8 mouse cellular contexts compared by ENCODE assay signal in the genomic region with DNA sequence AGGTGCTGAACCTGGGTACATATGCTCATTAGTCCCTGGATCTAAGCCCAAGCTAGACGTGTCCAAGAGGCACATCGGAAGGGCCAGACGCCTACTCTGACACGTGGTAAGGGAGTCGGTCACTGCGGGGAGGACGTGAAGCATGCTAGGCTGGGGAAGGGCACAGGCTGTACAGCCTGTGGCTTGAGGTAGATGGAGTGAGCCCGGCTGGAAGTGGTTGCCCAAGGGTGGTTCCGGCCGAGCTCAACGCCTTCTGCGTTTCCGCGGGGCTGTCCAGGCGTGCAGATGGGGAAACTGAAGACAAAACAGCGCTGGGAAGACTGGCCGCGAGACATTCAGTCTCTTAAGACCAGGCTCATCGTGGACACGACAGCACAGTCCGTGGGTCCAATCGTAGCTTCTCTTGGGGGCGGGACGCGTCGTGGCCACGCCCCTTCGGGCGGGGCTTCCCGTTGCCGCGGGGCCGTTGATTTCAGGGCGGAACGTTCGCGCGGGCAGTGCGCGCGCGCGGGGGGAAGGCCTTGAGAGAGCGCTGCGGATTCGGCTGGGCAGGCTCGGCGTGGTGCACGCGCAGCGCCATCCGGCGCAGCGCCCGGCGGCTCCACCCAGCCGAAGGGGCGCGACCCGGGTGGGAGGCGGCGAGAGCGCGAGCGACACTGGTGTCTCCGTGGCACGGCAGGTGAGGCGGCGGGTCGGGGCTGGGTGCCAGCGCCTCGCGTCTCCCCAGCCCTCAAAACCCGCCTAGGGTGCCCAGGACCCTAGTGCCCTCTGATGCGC. TPM values are rescaled to one million over a fixed set of nuclear protein-coding genes. Genes with fewer than 3 reads are reported as not detected.
DNase-seq lines count a peak whose midpoint lies in the region; ATAC-seq lines count a peak whose summit lies in the region.

No protein-coding gene starts in this region.

- peak overlapping the region; percentile 92 for H3K4me2 ChIP-seq in embryonic facial prominence, embryonic 14.5 days (ENCODE audit: low read depth, low read length)
- peak overlapping the region; percentile 82 for H3K4me2 ChIP-seq in kidney, embryonic 14.5 days (replicated peaks; ENCODE audit: low read depth, low read length)
- H3K4me2 ChIP-seq in limb, embryonic 15.5 days, result peak overlapping the region; percentile 92

- ATAC-seq in embryonic facial prominence, embryonic 14.5 days (ENCODE audit: low read depth), result peak; percentile 95
- peak; percentile 97 for ATAC-seq in kidney, embryonic 14.5 days (ENCODE audit: low FRiP score, low TSS enrichment)
- ATAC-seq in limb, embryonic 15.5 days (ENCODE audit: insufficient number of reproducible peaks, low FRiP score, low TSS enrichment, low read depth), result peak; percentile 90

- H3K9me3 ChIP-seq in embryonic facial prominence, embryonic 14.5 days (ENCODE audit: control insufficient read depth, low read length), result no peaks in the 10 kb centered on the region
- no peaks in the 10 kb centered on the region for H3K9me3 ChIP-seq in kidney, embryonic 14.5 days (ENCODE audit: control insufficient read depth, low read length)
- H3K9me3 ChIP-seq in limb, embryonic 15.5 days, result no peaks in the 10 kb centered on the region

- H3K4me1 ChIP-seq in embryonic facial prominence, embryonic 14.5 days (ENCODE audit: control insufficient read depth, insufficient read depth, low read length), result peaks cover 15% of the 10 kb centered on the region; the same call in 1 of the 2 replicates
- H3K4me1 ChIP-seq in kidney, embryonic 14.5 days (ENCODE audit: control insufficient read depth, insufficient read depth, low read length), result peaks cover 6% of the 10 kb centered on the region; the same call in 1 of the 2 replicates
- H3K4me1 ChIP-seq in limb, embryonic 15.5 days, result peaks cover 39% of the 10 kb centered on the region

- H3K36me3 ChIP-seq in embryonic facial prominence, embryonic 14.5 days (ENCODE audit: control insufficient read depth, insufficient read depth, low read length), result no peaks in the 10 kb centered on the region
- no peaks in the 10 kb centered on the region for H3K36me3 ChIP-seq in kidney, embryonic 14.5 days (ENCODE audit: control insufficient read depth, insufficient read depth, low read length)
- H3K36me3 ChIP-seq in limb, embryonic 15.5 days, result no peaks in the 10 kb centered on the region

- WGBS in embryonic facial prominence, embryonic 14.5 days, result 0% methylated on average over 36 of the region's 75 CpGs
- WGBS in kidney, embryonic 14.5 days, result under 1% methylated on average over 70 of the region's 75 CpGs
- under 1% methylated on average over 57 of the region's 75 CpGs for WGBS in limb, embryonic 15.5 days

- DNase-seq in 3T3-L1 (ENCODE audit: low read depth, low spot score), result peak; percentile 89
- peak; percentile 96 for DNase-seq in adrenal gland, postnatal 4 days (ENCODE audit: low spot score in 2 of 2)
- peak; percentile 97 for DNase-seq in embryonic facial prominence, embryonic 14.5 days (ENCODE audit: low spot score)
- DNase-seq in heart, adult 9 months (ENCODE audit: low spot score in 2 of 2), result peak; percentile 98 to 99
- DNase-seq in monocyte, adult 2 months (ENCODE audit: low read depth in 1 of 2, low spot score in 2 of 2), result peak; percentile 92 to 98
- DNase-seq in spleen, postnatal 36 days (ENCODE audit: low spot score in 2 of 2), result peak; percentile 95 to 96

- H3K27me3 ChIP-seq in embryonic facial prominence, embryonic 14.5 days (replicated peaks; ENCODE audit: control insufficient read depth, insufficient read depth, low read length), result no peaks in the 10 kb centered on the region
- H3K27me3 ChIP-seq in kidney, embryonic 14.5 days (ENCODE audit: control insufficient read depth, insufficient read depth, low read length), result no peaks in the 10 kb centered on the region; the same call in 1 of the 2 replicates
- H3K27me3 ChIP-seq in limb, embryonic 15.5 days, result no peaks in the 10 kb centered on the region

- peak overlapping the region; percentile 91 for H3K9ac ChIP-seq in embryonic facial prominence, embryonic 14.5 days (ENCODE audit: low read depth, low read length)
- peak overlapping the region; percentile 81 for H3K9ac ChIP-seq in kidney, embryonic 14.5 days (ENCODE audit: low read depth, low read length)
- H3K9ac ChIP-seq in limb, embryonic 15.5 days, result peak overlapping the region; percentile 65

- peak overlapping the region; percentile 77 for H3K27ac ChIP-seq in embryonic facial prominence, embryonic 14.5 days (replicated peaks; ENCODE audit: low read depth, low read length)
- H3K27ac ChIP-seq in kidney, embryonic 14.5 days (ENCODE audit: low read depth, low read length), result 0 out of 2 replicates have a peak overlapping the region, but pooled peaks have one; percentile 3
- peak overlapping the region; percentile 79 for H3K27ac ChIP-seq in limb, embryonic 15.5 days

- peak overlapping the region; percentile 84 for H3K4me3 ChIP-seq in embryonic facial prominence, embryonic 14.5 days (ENCODE audit: low read depth, low read length)
- H3K4me3 ChIP-seq in kidney, embryonic 14.5 days (ENCODE audit: low read length), result peak overlapping the region; percentile 71
- peak overlapping the region; percentile 83 for H3K4me3 ChIP-seq in limb, embryonic 15.5 days

RNA-seq across cellular contexts. Expression of a gene that starts 8.0 kb away (rescaled TPM):
- 10 to 100 TPM; 16.6 to 19.2 TPM for total RNA-seq in adrenal gland, postnatal 4 days (2021)
- 21.9 and 23.1 TPM in 2 replicates for polyA plus RNA-seq in embryonic facial prominence, embryonic 14.5 days (2014; fragmentation: Nextera tagmentation; extraction: Ambion mirVana)
- polyA plus RNA-seq in kidney, embryonic 14.5 days (2014; fragmentation: Nextera tagmentation; extraction: Ambion mirVana), result 17.3 and 23.2 TPM in 2 replicates
- 20.4 and 21.1 TPM in 2 replicates for polyA plus RNA-seq in limb, embryonic 15.5 days (2015; fragmentation: Nextera tagmentation; extraction: Ambion mirVana)

RNA-seq across cellular contexts. Expression of a gene that starts 19.8 kb away (rescaled TPM):
- total RNA-seq in adrenal gland, postnatal 4 days (2021), result not detected
- polyA plus RNA-seq in embryonic facial prominence, embryonic 14.5 days (2014; fragmentation: Nextera tagmentation; extraction: Ambion mirVana), result 8.3 and 13.0 TPM in 2 replicates
- polyA plus RNA-seq in kidney, embryonic 14.5 days (2014; fragmentation: Nextera tagmentation; extraction: Ambion mirVana), result 11.9 and 12.6 TPM in 2 replicates
- polyA plus RNA-seq in limb, embryonic 15.5 days (2015; fragmentation: Nextera tagmentation; extraction: Ambion mirVana), result 0.14 TPM in 1 of 2 replicates, not detected in the other

RNA-seq across cellular contexts. Expression of a gene that starts 48.4 kb away (rescaled TPM):
- total RNA-seq in adrenal gland, postnatal 4 days (2021), result 10 to 100 TPM; 40.4 to 44.4 TPM
- polyA plus RNA-seq in embryonic facial prominence, embryonic 14.5 days (2014; fragmentation: Nextera tagmentation; extraction: Ambion mirVana), result 9.2 and 11.1 TPM in 2 replicates
- polyA plus RNA-seq in kidney, embryonic 14.5 days (2014; fragmentation: Nextera tagmentation; extraction: Ambion mirVana), result 6.6 TPM in 2 replicates
- polyA plus RNA-seq in limb, embryonic 15.5 days (2015; fragmentation: Nextera tagmentation; extraction: Ambion mirVana), result 8.1 and 8.7 TPM in 2 replicates

Comparison
In these comparisons a context has a peak if more than half of its experiments do, and no peak if none do; other contexts are left out.
1. Peak in every context shown above with its lines: DNase-seq, ATAC-seq, H3K4me3 ChIP-seq and H3K27ac ChIP-seq.
2. H3K27ac ChIP-seq: peak in every context shown above with its lines; median percentile 79 in limb, embryonic 15.5 days; 77 in embryonic facial prominence, embryonic 14.5 days; 3 in kidney, embryonic 14.5 days.